Mouse (Mus musculus): ENCODE measurements around the gene Slc27a2. TPM values are rescaled to one million over a fixed set of nuclear protein-coding genes. Genes with fewer than 3 reads are reported as not detected.

The Slc27a2 gene
- total RNA-seq, 2 experiments from 2014 or later: 9.4 to 10.1 TPM

- DNase-seq (ENCODE audit: low spot score in 2 of 2): no peak
Observed at GRCm38 (mm10) chr2:126551244-126551890, 840 bp upstream of the Slc27a2 start.

- DNase-seq (ENCODE audit: low spot score in 2 of 2): no peak
Observed at GRCm38 (mm10) chr2:126551896-126552295, 311 bp upstream of the Slc27a2 start.

GRCm38 (mm10) chr2:126553291-126553639 is 1.1 kb downstream of the Slc27a2 start:
- no peak for DNase-seq (ENCODE audit: low spot score in 2 of 2)

GRCm38 (mm10) chr2:126555533-126555932 is 3.3 kb downstream of the Slc27a2 start:
- no peak for DNase-seq (ENCODE audit: low spot score in 2 of 2)

GRCm38 (mm10) chr2:126560094-126560493 is 7.9 kb downstream of the Slc27a2 start:
- DNase-seq (ENCODE audit: low spot score in 2 of 2): no peak

- DNase-seq (ENCODE audit: low spot score in 2 of 2): no peak
Observed at GRCm38 (mm10) chr2:126563411-126564105, 11.4 kb downstream of the Slc27a2 start.

- no peak for DNase-seq (ENCODE audit: low spot score in 2 of 2)
Observed at GRCm38 (mm10) chr2:126572163-126572562, 20.0 kb downstream of the Slc27a2 start.

GRCm38 (mm10) chr2:126572747-126573146 is 20.5 kb downstream of the Slc27a2 start:
- no peak for DNase-seq (ENCODE audit: low spot score in 2 of 2)

GRCm38 (mm10) chr2:126575391-126576176 is 23.4 kb downstream of the Slc27a2 start:
- DNase-seq (ENCODE audit: low spot score in 2 of 2): no peak

- DNase-seq (ENCODE audit: low spot score in 2 of 2): no peak
Observed at GRCm38 (mm10) chr2:126577362-126577761, 25.2 kb downstream of the Slc27a2 start.

GRCm38 (mm10) chr2:126579282-126579681 is 27.1 kb downstream of the Slc27a2 start:
- DNase-seq (ENCODE audit: low spot score in 2 of 2): no peak

- DNase-seq (ENCODE audit: low spot score in 2 of 2): no peak
Observed at GRCm38 (mm10) chr2:126583960-126584359, 31.8 kb downstream of the Slc27a2 start.

GRCm38 (mm10) chr2:126584621-126585369 is 32.6 kb downstream of the Slc27a2 start:
- DNase-seq (ENCODE audit: low spot score in 2 of 2): no peak

- no peak for DNase-seq (ENCODE audit: low spot score in 2 of 2)
Observed at GRCm38 (mm10) chr2:126587468-126587867, 35.3 kb downstream of the Slc27a2 start.

GRCm38 (mm10) chr2:126591304-126591703 is 39.1 kb downstream of the Slc27a2 start:
- no peak for DNase-seq (ENCODE audit: low spot score in 2 of 2)

- DNase-seq (ENCODE audit: low spot score in 2 of 2): peak; percentile 41 to 63
Observed at GRCm38 (mm10) chr2:126593831-126594610, 41.8 kb downstream of the Slc27a2 start.

- no peak for DNase-seq (ENCODE audit: low spot score in 2 of 2)
Observed at GRCm38 (mm10) chr2:126596347-126597072, 44.3 kb downstream of the Slc27a2 start.

GRCm38 (mm10) chr2:126597279-126598241 is 45.4 kb downstream of the Slc27a2 start:
- DNase-seq (ENCODE audit: low spot score in 2 of 2): peak in 1 of 2 experiments; percentile 12

- DNase-seq (ENCODE audit: low spot score in 2 of 2): no peak
Observed at GRCm38 (mm10) chr2:126598359-126598758, 46.2 kb downstream of the Slc27a2 start.
